Mouse (Mus musculus) cerebellum, adult 9-11 months (tissue): ENCODE measurements at regions not wholly inside any gene's neighbourhood (a gene's known extent, or its start where the extent isn't known, plus 50 kb on each side); places are given as distances from the start of the nearest gene placed in this dataset.

Experiments
- DNase-seq: peaks from one replicate; pipeline ENCODE4 v3.0.0; 2022

- DNase-seq: no peak
These were observed 66.9 kb upstream of the Tbc1d5 start for GRCm38 (mm10) chr17:51246038-51246437.

- DNase-seq: no peak
These were observed 61.3 kb upstream of the Tbc1d5 start for GRCm38 (mm10) chr17:51240360-51240993.

GRCm38 (mm10) chr17:51239465-51239864 is 60.3 kb upstream of the Tbc1d5 start:
- no peak for DNase-seq
